Mouse (Mus musculus) lung, adult 2 months (tissue): ENCODE data around the gene Podn. TPM values are rescaled to one million over a fixed set of nuclear protein-coding genes. Genes with fewer than 3 reads are reported as not detected.

Experiments used
- DNase-seq: peaks from one replicate; pipeline ENCODE4 v3.0.0; 2022
- H3K4me1 ChIP-seq: fragments of 200-500 bp; 2 replicates; pipeline ENCODE4 v1.6.1; 2011; ENCODE audit warnings: low read length; ENCODE audit not compliant: control insufficient read depth, insufficient read depth
- H3K4me3 ChIP-seq: fragments of 200-500 bp; replicated peaks from 2 replicates; pipeline ENCODE3; 2011; ENCODE audit warnings: low read depth, mild to moderate bottlenecking, control low read depth, low read length; ENCODE audit errors: extremely low read depth
- CTCF ChIP-seq: fragments of 200-500 bp; IDR thresholded peaks from 2 replicates; pipeline ENCODE4 v1.5.1; 2011; ENCODE audit warnings: mild to moderate bottlenecking, low read length, control low read depth; ENCODE audit not compliant: insufficient read depth
- POLR2A ChIP-seq: fragments of 200-500 bp; IDR thresholded peaks from 2 replicates; pipeline ENCODE4 v1.6.1; 2011; ENCODE audit warnings: low read depth, mild to moderate bottlenecking, control low read depth, low read length, borderline replicate concordance; ENCODE audit errors: extremely low read depth
- WGBS: fragments of 180-500 bp; shearing (Covaris S2); methylation state at CpG from one replicate; pipeline ENCODE4 v1.1.7; 2018; 5-methylcytosine and 5-hydroxymethylcytosine counted together
- polyA plus RNA-seq: library from polyadenylated mRNA; depleted of rRNA; stranded (reverse); fragments of >200 nt; gene quantifications from 2 replicates; pipeline ENCODE4 v1.2.3, GENCODE M21; 2012

The Podn gene
- polyA plus RNA-seq, 1 experiment = 56.1 TPM

- 10% methylated on average over 45 of the region's 45 CpGs for WGBS
- peak; percentile 84; the same call in 1 of the 2 replicates for TF ChIP-seq POLR2A
- TF ChIP-seq CTCF = no peak
- no peaks in the 10 kb centered on the region for H3K4me1 ChIP-seq
- peak overlapping the region; percentile 80 for H3K4me3 ChIP-seq
- peak; percentile 96 for DNase-seq
Measured at GRCm38 (mm10) chr4:108117924-108118876, 22.0 kb upstream of the Podn start.

- WGBS = 91% methylated on average over 8 of the region's 8 CpGs
- TF ChIP-seq CTCF (no peak), POLR2A (no peak)
- no peak for DNase-seq
- H3K4me3 ChIP-seq = no peak overlapping the region
- H3K4me1 ChIP-seq = no peaks in the 10 kb centered on the region
Measured at GRCm38 (mm10) chr4:108117488-108117887, 21.2 kb upstream of the Podn start.

- 86% methylated on average over 2 of the region's 2 CpGs for WGBS
Measured at GRCm38 (mm10) chr4:108116466-108116865, 20.2 kb upstream of the Podn start.

GRCm38 (mm10) chr4:108110706-108111105 is 14.5 kb upstream of the Podn start:
- no peak for TF ChIP-seq POLR2A
- no peak for TF ChIP-seq CTCF
- H3K4me1 ChIP-seq = no peaks in the 10 kb centered on the region
- WGBS = 79% methylated on average over 2 of the region's 2 CpGs

More at GRCm38 (mm10) chr4:108116466-108116865, 20.2 kb upstream of the Podn start:
- TF ChIP-seq CTCF (no peak), POLR2A (no peak)
- no peak for DNase-seq
- Histone ChIP-seq H3K4me3 (no peak overlapping the region), H3K4me1 (no peaks in the 10 kb centered on the region)

GRCm38 (mm10) chr4:108109728-108110127 is 13.5 kb upstream of the Podn start:
- WGBS = 88% methylated on average over 7 of the region's 7 CpGs
- TF ChIP-seq CTCF (no peak), POLR2A (no peak)
- Histone ChIP-seq H3K4me1 (no peaks in the 10 kb centered on the region), H3K4me3 (no peak overlapping the region)
- DNase-seq = no peak

More at GRCm38 (mm10) chr4:108110706-108111105, 14.5 kb upstream of the Podn start:
- no peak overlapping the region for H3K4me3 ChIP-seq
- DNase-seq = no peak

- WGBS = 78% methylated on average over 6 of the region's 6 CpGs
- Histone ChIP-seq H3K4me1 (no peaks in the 10 kb centered on the region), H3K4me3 (no peak overlapping the region)
- no peak for TF ChIP-seq CTCF
- TF ChIP-seq POLR2A = no peak
- no peak for DNase-seq
Measured at GRCm38 (mm10) chr4:108092741-108093397, 3.4 kb downstream of the Podn start.

- TF ChIP-seq CTCF (no peak), POLR2A (no peak)
- no peak for DNase-seq
- Histone ChIP-seq H3K4me3 (no peak overlapping the region), H3K4me1 (peaks cover 2% of the 10 kb centered on the region)
- WGBS = 76% methylated on average over 2 of the region's 2 CpGs
Measured at GRCm38 (mm10) chr4:108083993-108084392, 12.3 kb downstream of the Podn start.

GRCm38 (mm10) chr4:108083032-108083735 is 13.1 kb downstream of the Podn start:
- no peak for DNase-seq
- TF ChIP-seq CTCF = no peak
- TF ChIP-seq POLR2A = no peak
- H3K4me1 ChIP-seq = peaks cover 2% of the 10 kb centered on the region
- H3K4me3 ChIP-seq = no peak overlapping the region
- 82% methylated on average over 6 of the region's 6 CpGs for WGBS

GRCm38 (mm10) chr4:108082401-108082806 is 13.8 kb downstream of the Podn start:
- no peak overlapping the region for H3K4me3 ChIP-seq
- TF ChIP-seq CTCF (no peak), POLR2A (no peak)
- H3K4me1 ChIP-seq = peaks cover 2% of the 10 kb centered on the region
- DNase-seq = no peak
- 96% methylated on average over 2 of the region's 2 CpGs for WGBS
